Mouse (Mus musculus) left cerebral cortex, adult 2 months (tissue): ENCODE measurements at regions not wholly inside any gene's neighbourhood (a gene's known extent, or its start where the extent isn't known, plus 50 kb on each side); places are given as distances from the start of the nearest gene placed in this dataset.

Source experiments
- DNase-seq, 2 experiments: peaks; one replicate each; pipeline ENCODE4 v3.0.0; 2021 to 2022; ENCODE audit warnings: low spot score in 2 of 2, mixed read lengths in 1 of 2; ENCODE audit errors: extremely low spot score in 1 of 2
- H3K27ac ChIP-seq: fragments of 200-600 bp; 2 replicates; pipeline ENCODE4 v1.8.1; 2022
- H3K4me3 ChIP-seq: fragments of 200-600 bp; 2 replicates; pipeline ENCODE4 v1.8.1; 2022
- CTCF ChIP-seq: fragments of 200-600 bp; IDR thresholded peaks from 2 replicates; pipeline ENCODE4 v1.8.1; 2022; ENCODE audit warnings: antibody characterized with exemption, mild to moderate bottlenecking, moderate library complexity
- intact Hi-C: fragments of 180-260 bp; cut with DNase I; formaldehyde crosslinking; loops from one replicate; pipeline ENCODE4 v1.15.1; 2025

DNA sequence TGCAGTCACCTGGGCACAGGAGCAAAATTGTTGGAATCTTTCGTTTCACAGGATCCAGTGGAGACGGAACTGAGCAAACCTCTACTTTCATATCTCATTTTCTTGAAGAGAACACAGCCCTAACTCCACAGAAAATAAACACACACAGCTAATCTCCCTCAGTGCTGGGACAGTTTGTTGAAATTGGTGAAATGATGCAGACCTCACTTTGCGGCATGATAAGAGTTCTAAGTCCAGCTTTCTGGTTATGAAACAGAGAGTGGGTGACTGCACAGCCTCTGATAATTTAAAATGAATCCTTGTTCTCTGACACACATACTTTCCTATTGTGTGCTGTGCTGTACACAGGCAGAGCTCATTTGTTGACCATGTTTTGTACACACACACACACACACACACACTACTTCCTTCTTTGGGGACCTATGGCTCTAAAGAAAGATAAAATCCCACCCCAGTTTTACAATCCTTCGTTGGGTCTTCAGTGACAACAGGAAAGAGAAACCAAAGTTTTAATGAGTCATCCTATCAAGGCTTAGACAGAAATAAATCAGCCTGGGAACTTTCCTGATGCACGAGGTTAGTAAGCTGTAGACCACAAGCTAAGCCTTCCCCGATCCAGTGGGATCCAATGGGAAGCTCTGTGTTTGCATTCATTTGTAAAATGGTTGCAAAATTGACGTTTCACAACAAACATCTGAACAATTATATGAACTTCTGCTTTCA lies 125.3 kb upstream of the Tbx20 start:
- Histone ChIP-seq H3K27ac (no peak overlapping the region), H3K4me3 (no peak overlapping the region)
- intact Hi-C loops = no loop called here
- no peak for DNase-seq
- no peak for TF ChIP-seq CTCF

DNA sequence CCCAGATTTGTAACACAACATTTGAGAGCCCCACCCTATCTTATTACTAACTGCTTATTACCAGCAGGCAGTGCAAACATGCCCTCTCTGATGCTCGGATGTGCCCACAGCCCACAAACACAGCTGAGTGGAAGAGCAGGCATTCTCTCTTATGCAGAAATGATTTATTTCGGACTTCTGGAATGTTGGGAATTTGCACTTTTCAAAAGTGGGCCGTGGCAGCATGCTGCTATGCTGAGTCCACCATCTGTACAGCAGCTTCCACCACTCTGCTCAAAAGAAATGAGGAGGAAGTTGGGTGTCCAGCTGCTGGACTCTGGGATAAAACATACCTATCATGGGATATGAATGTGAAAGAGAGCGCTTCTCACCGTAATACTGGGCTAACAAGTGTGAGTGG lies 129.6 kb upstream of the Tbx20 start:
- intact Hi-C loops = no loop called here
- Histone ChIP-seq H3K4me3 (no peak overlapping the region), H3K27ac (no peak overlapping the region)
- no peak for DNase-seq
- TF ChIP-seq CTCF = no peak

DNA sequence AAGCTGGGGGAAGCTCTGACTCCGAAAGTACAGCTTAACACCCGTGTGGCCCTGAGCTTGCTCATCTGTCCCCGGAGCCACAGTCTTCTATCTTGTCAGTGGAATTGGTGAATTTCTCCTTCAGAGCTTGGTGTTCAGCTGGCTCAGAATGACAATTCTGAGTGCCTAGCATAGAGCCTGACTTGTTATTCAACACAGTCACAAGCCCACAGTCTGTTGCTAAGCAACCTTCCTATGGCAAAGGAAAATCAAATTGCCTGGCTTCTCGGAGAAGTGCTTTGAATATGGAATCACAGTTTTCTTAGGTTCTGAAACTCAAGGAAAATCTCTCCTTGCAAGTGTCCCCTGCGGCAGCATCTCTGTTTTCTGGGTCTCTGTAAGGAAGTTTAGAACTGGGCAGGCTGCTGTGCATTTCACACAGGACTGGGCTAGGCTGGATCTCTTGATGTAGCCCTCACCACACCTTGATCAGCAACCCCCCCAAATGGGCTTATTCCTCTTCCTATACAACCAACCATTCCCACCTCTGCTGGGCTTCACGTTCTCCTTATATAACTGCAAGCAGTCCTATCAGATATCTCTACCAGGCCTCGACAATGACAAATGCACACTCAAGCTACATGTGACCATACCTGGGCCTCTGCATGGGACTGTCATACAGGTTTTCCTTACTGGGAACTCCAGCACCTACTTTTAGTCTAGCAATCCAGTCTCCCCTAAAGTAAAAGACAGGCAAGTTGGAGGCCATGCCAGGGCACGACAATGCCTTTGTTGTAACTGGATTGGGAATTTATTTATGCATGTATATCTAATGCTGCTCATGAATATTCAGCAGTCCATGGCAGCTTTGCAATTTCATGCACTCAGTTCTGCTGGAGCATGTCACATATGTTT lies 135.2 kb upstream of the Tbx20 start:
- TF ChIP-seq CTCF = no peak
- intact Hi-C loops = no loop called here
- peak overlapping the region; percentile 33 for H3K27ac ChIP-seq
- H3K4me3 ChIP-seq = no peak overlapping the region
- peak in 1 of 2 experiments; percentile 14 for DNase-seq

DNA sequence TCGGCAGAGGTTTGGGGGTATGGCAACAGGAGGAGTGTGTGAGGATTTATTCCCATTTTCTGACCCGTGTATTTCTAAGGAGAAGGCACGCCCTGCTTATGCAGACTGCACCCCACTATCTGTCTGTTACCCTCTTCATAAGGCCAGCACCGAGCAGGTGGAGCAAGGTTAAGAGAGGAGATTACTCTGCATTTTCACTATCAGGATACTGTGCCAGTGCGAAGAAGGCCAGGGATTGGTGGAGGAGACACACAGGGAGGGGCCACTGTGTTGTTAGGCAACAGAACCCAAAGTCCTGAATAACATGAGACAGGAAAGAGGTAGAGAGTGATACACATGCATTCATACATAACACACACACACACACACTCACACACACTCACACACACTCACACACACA lies 136.6 kb upstream of the Tbx20 start:
- no peak for DNase-seq
- no peak for TF ChIP-seq CTCF
- Histone ChIP-seq H3K27ac (no peak overlapping the region), H3K4me3 (no peak overlapping the region)
- intact Hi-C loops = no loop called here

DNA sequence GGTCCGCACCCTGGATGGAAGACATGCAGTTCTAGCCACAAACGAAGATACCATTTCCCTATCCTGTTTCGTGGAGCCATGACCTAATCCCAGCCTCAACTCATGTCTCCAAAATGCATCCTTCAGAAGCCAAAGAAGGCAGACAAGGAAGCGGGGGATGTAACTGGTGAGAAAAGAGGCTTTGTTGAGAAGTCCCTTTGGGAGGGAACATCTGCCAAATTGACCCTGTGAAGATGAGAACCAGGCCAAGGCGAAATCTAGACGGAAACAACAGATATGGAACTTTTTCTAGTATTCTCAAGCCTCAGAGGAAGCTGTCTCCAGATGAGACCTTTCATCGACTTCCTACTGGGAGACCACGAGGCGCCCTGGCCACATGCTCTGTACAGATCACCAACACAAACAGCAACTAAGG lies 145.9 kb upstream of the Tbx20 start:
- DNase-seq = no peak
- TF ChIP-seq CTCF = no peak
- Histone ChIP-seq H3K4me3 (no peak overlapping the region), H3K27ac (no peak overlapping the region)
- intact Hi-C loops = no loop called here

DNA sequence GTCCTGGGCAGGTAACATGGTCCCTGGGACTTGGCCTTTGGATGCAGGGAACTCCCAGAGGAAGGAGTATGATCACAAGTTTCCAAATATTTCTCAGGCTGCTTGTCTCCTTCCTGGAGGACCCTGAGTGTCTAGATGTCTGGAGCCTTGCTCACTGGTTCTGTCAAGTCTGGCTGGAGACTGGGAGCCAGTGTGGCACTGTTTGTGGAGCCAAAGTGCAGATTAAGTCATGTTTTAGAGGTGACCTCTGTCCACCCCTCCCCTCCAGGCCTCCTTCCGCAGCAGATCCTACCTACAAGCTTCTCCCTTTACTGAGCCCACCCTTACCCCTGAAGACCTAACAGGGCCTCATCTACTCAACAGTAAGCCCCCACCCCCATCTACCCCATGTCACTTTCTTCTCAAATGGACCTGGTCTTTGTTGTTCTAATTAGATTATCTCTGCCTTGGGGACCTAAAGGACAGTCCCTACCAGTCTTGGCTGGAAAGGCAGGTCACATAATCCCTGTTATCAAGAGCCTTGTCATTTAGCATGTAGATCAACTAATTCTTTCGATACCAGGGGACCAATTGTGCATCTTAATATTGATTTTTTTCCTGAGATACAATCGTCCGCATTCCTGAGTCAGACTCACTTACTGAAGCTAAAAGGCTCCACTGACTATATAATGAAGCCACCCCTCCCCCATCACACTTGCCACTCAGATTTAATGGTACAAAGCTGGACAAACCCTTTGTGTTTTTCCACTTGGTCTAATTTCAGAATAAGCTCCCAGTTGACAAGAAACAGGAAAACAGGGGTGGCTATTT lies 148.2 kb upstream of the Tbx20 start:
- TF ChIP-seq CTCF = no peak
- Histone ChIP-seq H3K4me3 (no peak overlapping the region), H3K27ac (no peak overlapping the region)
- DNase-seq = no peak
- intact Hi-C loops = no loop called here

DNA sequence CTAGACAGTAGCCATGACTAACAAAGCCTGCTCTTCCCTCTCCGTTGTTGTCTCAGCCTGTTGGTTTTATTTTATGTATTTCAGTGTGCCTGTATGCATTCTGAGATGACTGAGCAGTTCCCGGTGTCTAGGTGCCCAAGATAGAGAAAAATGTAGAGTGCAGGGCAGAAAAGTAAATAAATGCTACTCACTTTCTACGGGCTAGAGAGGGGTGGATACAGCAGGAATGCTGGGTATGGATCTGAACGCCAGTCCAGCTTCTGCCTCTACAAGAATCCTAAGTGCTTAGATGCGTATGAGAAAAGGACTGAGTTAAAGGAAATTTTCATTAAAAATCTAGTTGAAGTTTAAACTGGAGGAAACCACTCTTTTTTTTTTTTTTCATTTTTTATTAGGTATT lies 149.4 kb upstream of the Tbx20 start:
- H3K27ac ChIP-seq = no peak overlapping the region
- no peak for TF ChIP-seq CTCF
- H3K4me3 ChIP-seq = no peak overlapping the region
- no peak for DNase-seq
- intact Hi-C loops = no loop called here

DNA sequence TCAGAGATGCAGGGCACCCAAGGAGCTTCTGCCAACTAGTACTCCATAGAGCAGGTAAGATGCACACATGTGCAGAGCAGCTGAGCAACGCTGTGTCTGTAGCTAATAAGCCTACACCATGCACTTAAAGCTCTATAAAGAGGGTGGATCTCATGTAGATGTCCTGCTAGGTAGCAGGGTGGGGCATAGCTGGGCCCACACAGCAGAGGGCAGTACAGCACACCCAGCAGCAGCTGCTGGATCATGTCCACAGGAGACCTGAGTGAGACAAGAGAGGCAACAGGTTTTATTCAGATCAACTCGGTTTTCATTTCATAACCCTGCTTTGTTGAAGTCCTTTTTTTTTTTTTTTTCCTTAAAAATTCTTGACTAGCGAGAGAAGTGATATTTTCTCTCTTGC lies 151.5 kb upstream of the Gm10181 start:
- no peak for DNase-seq
- H3K4me3 ChIP-seq = no peak overlapping the region
- no peak overlapping the region for H3K27ac ChIP-seq
- intact Hi-C loops = no loop called here
- TF ChIP-seq CTCF = peak; percentile 22

DNA sequence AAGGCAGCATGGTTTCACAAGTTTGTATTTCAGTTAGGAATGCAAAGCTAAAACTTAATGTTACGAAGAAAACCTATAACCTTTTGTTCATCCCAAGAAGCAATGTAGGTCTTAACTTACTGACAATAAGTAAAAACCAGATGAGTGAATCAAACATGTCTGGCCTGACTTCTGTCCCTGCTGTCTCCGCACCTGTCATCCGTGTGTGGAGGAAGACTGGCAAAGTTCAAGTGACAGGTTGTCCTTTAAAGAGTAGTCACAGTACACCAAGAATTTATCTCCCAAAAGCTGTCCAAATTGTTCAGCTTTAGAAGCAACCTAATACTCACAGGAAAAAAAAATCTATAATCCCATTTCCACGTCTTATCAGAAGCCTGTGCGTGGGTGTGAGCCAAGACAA lies 146.3 kb upstream of the Gm10181 start:
- DNase-seq = no peak
- no peak overlapping the region for H3K4me3 ChIP-seq
- TF ChIP-seq CTCF = no peak
- intact Hi-C loops = no loop called here
- H3K27ac ChIP-seq = no peak overlapping the region

DNA sequence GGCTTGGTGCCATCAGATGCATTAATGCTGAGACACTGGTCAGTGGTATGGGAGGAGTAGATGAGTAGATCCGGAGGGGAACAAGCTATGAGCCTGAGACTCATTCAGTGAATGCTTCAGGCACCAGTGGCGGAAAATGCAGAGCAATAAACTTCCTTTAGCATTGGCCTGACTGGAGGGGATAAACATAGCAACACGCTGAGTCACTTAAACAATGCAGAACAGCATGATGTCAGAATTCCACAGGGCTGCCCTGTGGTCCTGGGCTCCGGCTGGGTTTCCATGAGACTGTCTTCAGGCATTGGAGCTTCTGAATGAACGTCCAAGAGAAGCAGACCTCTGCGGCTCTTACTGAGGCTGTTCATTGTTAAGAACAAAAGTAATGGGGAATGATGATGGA lies 145.4 kb upstream of the Gm10181 start:
- TF ChIP-seq CTCF = no peak
- intact Hi-C loops = no loop called here

DNA sequence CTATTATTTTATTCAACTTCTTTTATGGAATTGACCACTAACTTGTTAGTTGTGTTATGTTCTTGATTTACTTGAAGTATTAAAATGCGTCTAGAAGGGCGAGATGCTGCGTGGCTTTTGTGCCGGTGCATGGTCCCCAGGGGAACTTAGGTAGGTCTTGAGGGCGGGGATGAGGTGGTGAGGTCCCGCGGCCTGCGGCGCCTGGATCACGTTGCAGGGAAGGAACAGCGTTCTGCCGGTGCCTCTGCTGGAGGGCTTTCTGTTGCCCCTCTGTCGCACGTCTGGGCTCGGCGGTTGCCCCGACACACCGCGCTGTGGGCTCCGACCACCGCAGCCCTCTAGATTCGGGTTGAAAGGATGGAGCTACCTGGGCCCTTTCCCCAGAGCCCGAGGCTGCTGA lies 136.7 kb upstream of the Gm10181 start:
- intact Hi-C loops = no loop called here
- no peak for TF ChIP-seq CTCF
- Histone ChIP-seq H3K27ac (no peak overlapping the region), H3K4me3 (no peak overlapping the region)
- DNase-seq = no peak

More for the DNA sequence above, 145.4 kb upstream of the Gm10181 start:
- Histone ChIP-seq H3K4me3 (no peak overlapping the region), H3K27ac (no peak overlapping the region)
- no peak for DNase-seq

DNA sequence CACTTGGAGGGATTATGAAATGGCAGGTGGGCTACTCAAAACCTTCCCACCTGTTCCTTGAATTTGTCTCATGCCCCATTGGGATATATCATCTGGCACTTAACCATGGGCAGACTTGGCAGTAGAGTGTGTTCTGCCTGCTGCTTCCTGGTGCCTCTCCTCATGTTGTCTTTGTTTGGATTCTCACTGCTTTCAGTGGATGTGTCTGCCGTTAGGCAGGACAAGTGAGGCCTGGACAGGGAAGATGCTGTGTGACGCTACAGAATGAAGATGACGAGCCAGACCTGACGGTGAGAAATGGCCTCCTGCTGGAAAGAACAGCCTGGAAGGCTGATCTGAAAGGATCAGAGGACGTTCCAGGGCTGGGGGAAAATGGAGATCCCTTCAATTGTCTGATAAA lies 133.6 kb upstream of the Gm10181 start:
- H3K27ac ChIP-seq = no peak overlapping the region
- no peak for DNase-seq
- intact Hi-C loops = no loop called here
- TF ChIP-seq CTCF = no peak
- H3K4me3 ChIP-seq = no peak overlapping the region
